Mouse (Mus musculus): Measurements from ENCODE around the gene Pnpla5. TPM values are rescaled to one million over a fixed set of nuclear protein-coding genes. Genes with fewer than 3 reads are reported as not detected.
"Not testable (repeated sequence)": the region's sequence is repeated elsewhere in the genome, so short reads cannot be mapped to it uniquely, and the experiment has no call there.

The Pnpla5 gene
- polyA plus RNA-seq (2012; ENCODE audit: insufficient read depth, insufficient read length, low replicate concordance, missing spikeins), result not detected in 2 replicates

DNA sequence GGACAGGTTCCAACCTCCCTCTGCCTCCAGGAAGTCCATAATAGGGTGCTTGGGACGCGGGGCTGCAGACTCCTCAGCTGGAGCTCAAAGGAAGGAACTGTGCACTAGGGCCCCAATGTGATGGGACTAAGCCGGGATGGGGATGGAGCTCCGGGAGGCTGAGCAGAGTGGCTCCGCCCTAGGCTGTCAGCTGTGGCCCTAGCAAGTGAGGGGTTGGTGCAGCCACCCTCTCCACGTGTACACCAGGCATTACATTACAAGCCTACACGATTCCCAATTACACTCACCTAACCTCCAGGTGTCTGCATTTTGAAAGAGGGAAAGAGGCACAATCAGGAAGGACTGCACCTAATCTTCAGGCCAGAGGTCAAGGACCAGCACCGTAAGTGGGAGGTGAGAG is at the start of gene Pnpla5:
Gene Pnpla5, minus strand, starts transcription at position 101 of the 400 bp plus-strand sequence.
- Histone ChIP-seq H3K4me1 (ENCODE audit: control insufficient read depth, insufficient read depth, low read length) (no peaks in the 10 kb centered on the region), H3K27ac (ENCODE audit: insufficient read depth, low read depth, low read length) (no peak within 1 kb of the TSS), H3K4me3 (ENCODE audit: insufficient read depth, low read depth, low read length) (no peak within 1 kb of the TSS)
- TF ChIP-seq CTCF (IDR thresholded peaks at IDR 0.05; ENCODE audit: insufficient read depth, low read depth, low read length) (no peak), POLR2A (IDR thresholded peaks at IDR 0.05; ENCODE audit: insufficient read depth, low read depth, low read length) (no peak)
- 88% methylated on average over 8 of the region's 8 CpGs for WGBS

DNA sequence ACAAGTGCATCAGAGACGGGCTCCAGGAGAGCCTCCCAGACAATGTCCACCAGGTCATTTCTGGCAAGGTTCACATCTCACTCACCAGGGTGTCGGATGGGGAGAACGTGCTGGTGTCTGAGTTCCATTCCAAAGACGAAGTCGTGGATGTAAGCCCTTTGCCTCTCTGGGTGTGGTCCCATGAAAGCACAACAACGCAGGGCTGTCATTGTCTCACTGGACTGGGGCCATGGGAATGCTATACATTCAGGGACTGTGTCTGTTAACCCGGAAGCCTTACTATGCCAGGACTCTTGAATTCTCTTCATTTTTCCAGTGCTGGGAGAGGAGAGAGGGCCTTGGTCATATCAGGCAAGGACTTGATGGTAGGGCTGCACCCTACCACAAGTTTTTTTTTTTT is 48.2 kb upstream of the Pnpla5 start:
- no peak overlapping the region for H3K27ac ChIP-seq (ENCODE audit: insufficient read depth, low read depth, low read length)
- peaks cover 11% of the 10 kb centered on the region for H3K4me1 ChIP-seq (ENCODE audit: control insufficient read depth, insufficient read depth, low read length)
- no peak overlapping the region for H3K4me3 ChIP-seq (ENCODE audit: insufficient read depth, low read depth, low read length)
- TF ChIP-seq POLR2A (IDR thresholded peaks at IDR 0.05; ENCODE audit: insufficient read depth, low read depth, low read length) (no peak), CTCF (IDR thresholded peaks at IDR 0.05; ENCODE audit: insufficient read depth, low read depth, low read length) (no peak)
- WGBS, result 89% methylated on average over 7 of the region's 7 CpGs

- TF ChIP-seq CTCF (IDR thresholded peaks at IDR 0.05; ENCODE audit: insufficient read depth, low read depth, low read length), result no peak
- TF ChIP-seq POLR2A (IDR thresholded peaks at IDR 0.05; ENCODE audit: insufficient read depth, low read depth, low read length), result no peak
- Histone ChIP-seq H3K27ac (ENCODE audit: insufficient read depth, low read depth, low read length) (no peak overlapping the region), H3K4me1 (ENCODE audit: control insufficient read depth, insufficient read depth, low read length) (peaks cover 11% of the 10 kb centered on the region), H3K4me3 (ENCODE audit: insufficient read depth, low read depth, low read length) (no peak overlapping the region)
- 93% methylated on average over 1 of the region's 1 CpGs for WGBS
These were observed 46.5 kb upstream of the Pnpla5 start for GRCm38 (mm10) chr15:84169511-84169910.

- TF ChIP-seq CTCF (IDR thresholded peaks at IDR 0.05; ENCODE audit: insufficient read depth, low read depth, low read length) (no peak), POLR2A (IDR thresholded peaks at IDR 0.05; ENCODE audit: insufficient read depth, low read depth, low read length) (no peak)
- Histone ChIP-seq H3K4me3 (ENCODE audit: insufficient read depth, low read depth, low read length) (peak overlapping the region; percentile 70), H3K27ac (ENCODE audit: insufficient read depth, low read depth, low read length) (peak overlapping the region; percentile 64; the same call in 1 of the 2 replicates), H3K4me1 (ENCODE audit: control insufficient read depth, insufficient read depth, low read length) (peaks cover 11% of the 10 kb centered on the region)
- 3% methylated on average over 28 of the region's 28 CpGs for WGBS
These were observed 45.5 kb upstream of the Pnpla5 start for GRCm38 (mm10) chr15:84168170-84169161.

- TF ChIP-seq POLR2A (IDR thresholded peaks at IDR 0.05; ENCODE audit: insufficient read depth, low read depth, low read length), result peak; percentile 96
- no peak for TF ChIP-seq CTCF (IDR thresholded peaks at IDR 0.05; ENCODE audit: insufficient read depth, low read depth, low read length)
- H3K27ac ChIP-seq (ENCODE audit: insufficient read depth, low read depth, low read length), result peak within 1 kb of the TSS; percentile 64
- under 1% methylated on average over 28 of the region's 28 CpGs for WGBS
These were observed 44.6 kb upstream of the Pnpla5 start, which contains the start of gene Pnpla3 for GRCm38 (mm10) chr15:84167600-84167999. Gene Pnpla3 (plus strand): TSS chr15:84167837.

GRCm38 (mm10) chr15:84166818-84167217 is 43.8 kb upstream of the Pnpla5 start:
- TF ChIP-seq CTCF (IDR thresholded peaks at IDR 0.05; ENCODE audit: insufficient read depth, low read depth, low read length) (no peak), POLR2A (IDR thresholded peaks at IDR 0.05; ENCODE audit: insufficient read depth, low read depth, low read length) (no peak)
- peaks cover 11% of the 10 kb centered on the region for H3K4me1 ChIP-seq (ENCODE audit: control insufficient read depth, insufficient read depth, low read length)
- H3K4me3 ChIP-seq (ENCODE audit: insufficient read depth, low read depth, low read length), result no peak overlapping the region
- WGBS, result 60% methylated on average over 6 of the region's 6 CpGs
- H3K27ac ChIP-seq (ENCODE audit: insufficient read depth, low read depth, low read length), result no peak overlapping the region

More at GRCm38 (mm10) chr15:84167600-84167999, 44.6 kb upstream of the Pnpla5 start, which contains the start of gene Pnpla3:
- Histone ChIP-seq H3K4me3 (ENCODE audit: insufficient read depth, low read depth, low read length) (peak within 1 kb of the TSS; percentile 70), H3K4me1 (ENCODE audit: control insufficient read depth, insufficient read depth, low read length) (peaks cover 11% of the 10 kb centered on the region)

- Histone ChIP-seq H3K4me1 (ENCODE audit: control insufficient read depth, insufficient read depth, low read length) (no peaks in the 10 kb centered on the region), H3K27ac (ENCODE audit: insufficient read depth, low read depth, low read length) (no peak overlapping the region), H3K4me3 (ENCODE audit: insufficient read depth, low read depth, low read length) (no peak overlapping the region)
- WGBS, result 82% methylated on average over 6 of the region's 6 CpGs
- no peak for TF ChIP-seq POLR2A (IDR thresholded peaks at IDR 0.05; ENCODE audit: insufficient read depth, low read depth, low read length)
- no peak for TF ChIP-seq CTCF (IDR thresholded peaks at IDR 0.05; ENCODE audit: insufficient read depth, low read depth, low read length)
These were observed 38.9 kb upstream of the Pnpla5 start for GRCm38 (mm10) chr15:84161871-84162270.

DNA sequence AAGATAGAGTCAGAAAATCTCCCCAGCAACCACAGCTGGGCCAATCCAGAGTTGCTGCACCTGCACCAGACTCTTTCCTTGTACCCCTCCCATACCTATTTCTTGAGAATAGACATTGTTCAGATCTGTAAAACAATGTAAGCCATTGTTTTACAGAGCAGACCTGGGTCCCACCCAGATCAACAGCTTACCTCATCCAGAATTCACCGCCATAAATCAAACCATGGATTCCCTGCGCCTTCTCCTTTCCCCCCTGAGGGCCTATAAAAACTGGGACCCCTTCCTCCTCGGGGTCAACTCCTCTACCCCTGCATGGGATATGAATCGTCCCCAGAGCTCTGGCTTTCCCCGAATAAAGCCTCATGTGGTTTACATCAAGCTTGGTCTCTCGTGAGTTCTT is 34.6 kb upstream of the Pnpla5 start:
- WGBS, result 87% methylated on average over 6 of the region's 6 CpGs
- H3K4me3 ChIP-seq (ENCODE audit: insufficient read depth, low read depth, low read length); H3K4me1 ChIP-seq (ENCODE audit: control insufficient read depth, insufficient read depth, low read length); H3K27ac ChIP-seq (ENCODE audit: insufficient read depth, low read depth, low read length): not testable (repeated sequence)

- TF ChIP-seq POLR2A (IDR thresholded peaks at IDR 0.05; ENCODE audit: insufficient read depth, low read depth, low read length) (no peak), CTCF (IDR thresholded peaks at IDR 0.05; ENCODE audit: insufficient read depth, low read depth, low read length) (no peak)
- no peaks in the 10 kb centered on the region for H3K4me1 ChIP-seq (ENCODE audit: control insufficient read depth, insufficient read depth, low read length)
- no peak overlapping the region for H3K27ac ChIP-seq (ENCODE audit: insufficient read depth, low read depth, low read length)
- 97% methylated on average over 2 of the region's 2 CpGs for WGBS
- no peak overlapping the region for H3K4me3 ChIP-seq (ENCODE audit: insufficient read depth, low read depth, low read length)
These were observed 33.2 kb upstream of the Pnpla5 start for GRCm38 (mm10) chr15:84156158-84156557.
